Mouse (Mus musculus): Measurements from ENCODE around the gene Lamc1. TPM values are rescaled to one million over a fixed set of nuclear protein-coding genes. Genes with fewer than 3 reads are reported as not detected.

The Lamc1 gene
- polyA plus RNA-seq, 1 experiment from 2014 or later, result 126 TPM

DNA sequence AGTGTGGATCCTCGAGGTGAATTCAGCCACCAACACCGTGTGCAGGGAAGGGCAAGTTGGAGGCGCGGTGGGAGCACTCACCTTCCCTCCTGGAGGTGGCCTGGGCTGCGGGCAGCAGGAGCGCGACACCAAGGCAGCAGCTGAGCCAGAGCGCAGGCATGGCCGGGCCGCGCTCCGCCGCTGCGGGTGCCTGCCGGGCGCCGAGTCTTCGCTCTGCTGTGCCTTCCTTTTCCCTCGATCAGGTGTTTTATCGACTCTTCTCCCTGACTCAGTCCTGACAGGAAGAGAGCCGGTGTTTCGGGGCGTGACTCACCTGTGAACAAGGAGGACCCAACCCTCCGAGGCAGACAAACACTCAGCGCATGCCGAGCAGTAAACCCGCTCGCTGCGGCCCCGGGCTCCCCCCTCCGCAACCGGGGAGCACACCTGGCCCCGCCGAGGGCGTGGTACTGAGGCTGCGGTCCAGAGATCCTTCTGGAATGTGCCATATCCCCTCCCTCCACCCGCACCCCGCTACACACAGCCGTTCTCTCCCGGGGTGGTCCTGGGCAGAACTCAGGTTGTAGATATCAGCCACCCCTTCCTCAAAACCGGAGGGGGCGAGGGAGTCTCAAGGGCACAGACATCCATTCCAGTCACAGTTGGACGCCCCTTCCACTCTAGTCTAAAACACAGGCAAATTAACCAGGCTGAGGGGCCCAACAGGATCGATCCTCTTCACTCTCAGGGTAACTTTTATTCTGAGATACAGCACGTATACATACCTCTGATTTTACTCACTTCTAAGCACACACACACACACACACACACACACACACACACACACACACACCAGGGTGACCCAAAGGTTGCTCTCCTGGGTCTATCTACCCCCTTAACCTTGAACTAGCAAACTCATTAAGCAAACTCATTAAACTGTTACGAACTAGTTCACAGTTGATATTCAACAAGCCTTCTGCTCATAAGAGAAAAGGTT is 146.5 kb downstream of the Lamc1 start, which contains the start of gene Lamc2:
Lamc2 (minus strand) TSS at position 620 of the 976 bp plus-strand sequence.
- H3K27me3 ChIP-seq (ENCODE audit: control insufficient read depth, insufficient read depth, low read depth, low read length), result peaks cover 5% of the 10 kb centered on the region; the same call in 1 of the 2 replicates
- peaks cover 2% of the 10 kb centered on the region; the same call in 1 of the 2 replicates for H3K36me3 ChIP-seq (ENCODE audit: control insufficient read depth, insufficient read depth, low read length)
- ATAC-seq (ENCODE audit: low read depth), result peak; percentile 90
- H3K4me1 ChIP-seq (replicated peaks; ENCODE audit: control insufficient read depth, insufficient read depth, low read length), result peaks cover 11% of the 10 kb centered on the region
- no peaks in the 10 kb centered on the region for H3K9me3 ChIP-seq (ENCODE audit: control insufficient read depth, low read length)
- H3K9ac ChIP-seq (ENCODE audit: low read length), result peak within 1 kb of the TSS; percentile 73
- H3K27ac ChIP-seq (ENCODE audit: low read length), result peak within 1 kb of the TSS; percentile 79
- peak within 1 kb of the TSS; percentile 74 for H3K4me2 ChIP-seq (ENCODE audit: low read depth, low read length)
- 4% methylated on average over 46 of the region's 46 CpGs for WGBS
- peak within 1 kb of the TSS; percentile 62 for H3K4me3 ChIP-seq (ENCODE audit: low read length)

DNA sequence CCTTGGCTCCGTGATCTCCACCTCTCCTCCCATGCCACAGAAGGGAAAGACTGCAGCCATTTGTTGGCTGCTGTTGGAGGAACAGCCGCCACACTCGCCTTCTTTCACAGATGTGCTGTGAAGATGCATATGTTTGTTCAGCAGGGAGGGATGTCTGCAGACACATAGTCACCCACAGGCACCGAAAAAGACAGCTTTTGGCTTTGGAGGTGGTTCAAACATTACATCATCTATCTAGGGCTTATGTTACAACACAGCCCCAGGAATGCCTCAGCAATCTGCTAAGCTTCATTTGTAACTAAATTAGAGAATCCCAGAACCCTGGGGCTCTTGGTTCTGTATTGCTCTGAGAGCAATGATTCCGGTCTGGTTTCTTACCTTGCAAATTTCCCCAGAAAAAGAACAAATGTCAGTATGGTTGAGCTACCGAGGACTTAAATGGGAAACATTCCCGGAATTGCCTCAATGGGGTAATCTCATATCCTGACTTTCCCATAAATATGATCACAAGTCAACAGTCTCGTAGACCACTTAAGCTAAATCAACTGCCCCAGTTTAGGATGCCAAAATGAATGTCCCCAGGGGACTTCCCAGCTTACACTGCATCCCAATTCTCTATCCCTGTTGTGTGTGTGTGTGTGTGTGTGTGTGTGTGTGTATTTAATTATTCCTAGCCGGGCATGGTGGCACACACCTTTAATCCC is 151.8 kb downstream of the Lamc1 start:
- Histone ChIP-seq H3K4me2 (ENCODE audit: low read depth, low read length) (no peak overlapping the region), H3K4me3 (ENCODE audit: low read length) (no peak overlapping the region), H3K9ac (ENCODE audit: low read length) (no peak overlapping the region), H3K4me1 (replicated peaks; ENCODE audit: control insufficient read depth, insufficient read depth, low read length) (peaks cover 5% of the 10 kb centered on the region), H3K27me3 (ENCODE audit: control insufficient read depth, insufficient read depth, low read depth, low read length) (no peaks in the 10 kb centered on the region), H3K36me3 (ENCODE audit: control insufficient read depth, insufficient read depth, low read length) (peaks cover 2% of the 10 kb centered on the region; the same call in 1 of the 2 replicates), H3K27ac (ENCODE audit: low read length) (no peak overlapping the region), H3K9me3 (ENCODE audit: control insufficient read depth, low read length) (no peaks in the 10 kb centered on the region)
- 52% methylated on average over 9 of the region's 9 CpGs for WGBS
- ATAC-seq (ENCODE audit: low read depth), result peak; percentile 75

DNA sequence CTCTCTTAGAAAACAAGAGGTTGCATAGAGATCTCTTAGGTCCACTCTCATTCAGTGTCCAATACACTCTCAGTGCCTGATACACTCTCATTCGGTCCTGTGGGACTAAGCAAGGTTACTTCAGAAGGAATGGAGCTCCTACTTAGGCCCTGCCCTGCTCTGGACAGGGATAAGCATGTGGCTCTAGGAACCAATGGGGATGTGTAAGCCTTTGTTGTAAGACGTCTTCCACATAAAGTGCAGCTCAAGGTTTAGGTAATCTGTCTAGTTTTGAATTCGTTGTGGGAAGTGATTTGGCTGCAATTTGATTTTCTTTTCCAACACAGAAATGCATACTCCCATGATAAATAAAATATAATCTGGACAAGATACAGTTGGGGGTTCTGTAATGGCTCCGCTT is 152.4 kb downstream of the Lamc1 start:
- Histone ChIP-seq H3K27ac (ENCODE audit: low read length) (no peak overlapping the region), H3K36me3 (ENCODE audit: control insufficient read depth, insufficient read depth, low read length) (peaks cover 2% of the 10 kb centered on the region; the same call in 1 of the 2 replicates), H3K4me1 (replicated peaks; ENCODE audit: control insufficient read depth, insufficient read depth, low read length) (peaks cover 2% of the 10 kb centered on the region; the same call in 1 of the 2 replicates), H3K27me3 (ENCODE audit: control insufficient read depth, insufficient read depth, low read depth, low read length) (no peaks in the 10 kb centered on the region), H3K9ac (ENCODE audit: low read length) (no peak overlapping the region), H3K4me3 (ENCODE audit: low read length) (no peak overlapping the region), H3K9me3 (ENCODE audit: control insufficient read depth, low read length) (no peaks in the 10 kb centered on the region), H3K4me2 (ENCODE audit: low read depth, low read length) (no peak overlapping the region)
- WGBS, result 62% methylated on average over 4 of the region's 4 CpGs
- ATAC-seq (ENCODE audit: low read depth), result no peak

DNA sequence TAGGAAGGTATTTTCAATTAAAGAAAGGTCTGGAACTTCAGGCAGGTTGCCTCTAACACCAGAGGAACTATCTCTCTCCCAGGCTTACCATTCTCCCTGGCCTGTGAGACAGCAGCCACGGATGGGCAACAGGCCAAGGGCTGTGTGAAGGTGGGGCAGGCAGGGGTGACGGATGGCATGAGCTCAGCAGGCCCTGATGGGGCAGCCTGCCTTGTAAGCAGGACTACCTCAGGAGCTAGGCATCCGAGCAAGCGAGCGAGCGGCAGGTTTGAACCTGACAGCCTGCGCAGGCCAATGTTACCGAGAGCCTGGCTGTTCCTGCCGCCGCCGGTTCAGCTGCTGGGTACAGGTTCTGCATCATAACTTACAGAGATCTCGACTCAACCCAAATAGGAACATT is 157.8 kb downstream of the Lamc1 start:
- ATAC-seq (ENCODE audit: low read depth), result peak; percentile 53; the same call in 1 of the 2 replicates
- 0 out of 2 replicates have a peak overlapping the region, but pooled peaks have one; percentile 32 for H3K27ac ChIP-seq (ENCODE audit: low read length)

DNA sequence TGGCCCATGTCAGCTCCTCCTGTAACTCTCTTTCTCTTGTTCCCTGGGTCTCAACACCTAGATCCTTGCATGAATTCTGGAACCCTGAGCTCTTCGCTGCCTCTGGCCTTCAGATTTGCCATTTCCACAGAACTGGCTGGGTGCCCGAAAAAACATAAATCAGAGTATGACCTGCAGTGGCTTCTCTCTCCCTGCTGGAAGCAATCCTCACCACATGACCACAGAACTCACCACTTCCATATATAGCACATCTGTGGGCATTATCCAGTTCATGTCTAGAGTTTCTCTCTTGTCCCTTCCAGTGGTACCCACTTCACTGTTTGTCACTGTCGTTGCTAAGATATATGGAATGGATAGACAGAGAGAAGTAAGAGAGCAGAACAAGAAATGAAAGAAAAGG is 159.3 kb downstream of the Lamc1 start:
- no peak overlapping the region for H3K4me3 ChIP-seq (ENCODE audit: low read length)
- H3K27ac ChIP-seq (ENCODE audit: low read length), result peak overlapping the region; percentile 92
- peak; percentile 46; the same call in 1 of the 2 replicates for ATAC-seq (ENCODE audit: low read depth)
- no peak overlapping the region for H3K4me2 ChIP-seq (ENCODE audit: low read depth, low read length)
- H3K4me1 ChIP-seq (replicated peaks; ENCODE audit: control insufficient read depth, insufficient read depth, low read length), result peaks cover 24% of the 10 kb centered on the region
- 30% methylated on average over 3 of the region's 3 CpGs for WGBS
- no peaks in the 10 kb centered on the region for H3K27me3 ChIP-seq (ENCODE audit: control insufficient read depth, insufficient read depth, low read depth, low read length)
- no peak overlapping the region for H3K9ac ChIP-seq (ENCODE audit: low read length)
- H3K36me3 ChIP-seq (ENCODE audit: control insufficient read depth, insufficient read depth, low read length), result no peaks in the 10 kb centered on the region
- H3K9me3 ChIP-seq (ENCODE audit: control insufficient read depth, low read length), result no peaks in the 10 kb centered on the region

More for the DNA sequence above, 157.8 kb downstream of the Lamc1 start:
- Histone ChIP-seq H3K4me3 (ENCODE audit: low read length) (no peak overlapping the region), H3K4me2 (ENCODE audit: low read depth, low read length) (no peak overlapping the region), H3K36me3 (ENCODE audit: control insufficient read depth, insufficient read depth, low read length) (no peaks in the 10 kb centered on the region), H3K9me3 (ENCODE audit: control insufficient read depth, low read length) (no peaks in the 10 kb centered on the region), H3K27me3 (ENCODE audit: control insufficient read depth, insufficient read depth, low read depth, low read length) (no peaks in the 10 kb centered on the region), H3K4me1 (replicated peaks; ENCODE audit: control insufficient read depth, insufficient read depth, low read length) (peaks cover 24% of the 10 kb centered on the region), H3K9ac (ENCODE audit: low read length) (peak overlapping the region; percentile 24; the same call in 1 of the 2 replicates)
- WGBS, result 52% methylated on average over 12 of the region's 12 CpGs

DNA sequence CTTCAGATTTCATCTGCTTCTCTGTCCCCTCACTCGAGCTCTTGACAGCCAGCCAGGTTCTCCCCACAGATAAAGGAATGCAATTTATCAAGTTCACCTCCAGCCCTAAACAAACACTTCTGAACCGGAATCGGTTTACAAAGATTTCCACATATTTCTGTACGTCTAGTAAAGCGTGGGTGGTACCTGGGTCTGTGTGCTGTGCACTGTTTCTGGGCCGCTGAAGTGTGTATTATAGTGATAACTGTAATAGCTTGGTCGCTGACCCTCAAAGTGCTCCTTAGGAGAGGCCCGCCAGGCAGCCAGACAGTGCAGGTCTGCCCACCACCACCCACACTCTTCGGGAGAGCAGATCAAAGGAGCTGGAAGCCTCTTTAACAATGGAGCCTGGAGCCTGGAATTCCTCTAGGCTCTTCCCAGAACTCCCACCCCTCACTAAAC is 160.3 kb downstream of the Lamc1 start:
- H3K4me3 ChIP-seq (ENCODE audit: low read length), result 0 out of 2 replicates have a peak overlapping the region, but pooled peaks have one; percentile 4
- no peaks in the 10 kb centered on the region for H3K36me3 ChIP-seq (ENCODE audit: control insufficient read depth, insufficient read depth, low read length)
- WGBS, result 1% methylated on average over 9 of the region's 9 CpGs
- peak overlapping the region; percentile 92 for H3K27ac ChIP-seq (ENCODE audit: low read length)
- peak overlapping the region; percentile 44 for H3K9ac ChIP-seq (ENCODE audit: low read length)
- ATAC-seq (ENCODE audit: low read depth), result peak; percentile 92
- H3K9me3 ChIP-seq (ENCODE audit: control insufficient read depth, low read length), result no peaks in the 10 kb centered on the region
- peak overlapping the region; percentile 39 for H3K4me2 ChIP-seq (ENCODE audit: low read depth, low read length)
- H3K27me3 ChIP-seq (ENCODE audit: control insufficient read depth, insufficient read depth, low read depth, low read length), result no peaks in the 10 kb centered on the region
- H3K4me1 ChIP-seq (replicated peaks; ENCODE audit: control insufficient read depth, insufficient read depth, low read length), result peaks cover 24% of the 10 kb centered on the region

DNA sequence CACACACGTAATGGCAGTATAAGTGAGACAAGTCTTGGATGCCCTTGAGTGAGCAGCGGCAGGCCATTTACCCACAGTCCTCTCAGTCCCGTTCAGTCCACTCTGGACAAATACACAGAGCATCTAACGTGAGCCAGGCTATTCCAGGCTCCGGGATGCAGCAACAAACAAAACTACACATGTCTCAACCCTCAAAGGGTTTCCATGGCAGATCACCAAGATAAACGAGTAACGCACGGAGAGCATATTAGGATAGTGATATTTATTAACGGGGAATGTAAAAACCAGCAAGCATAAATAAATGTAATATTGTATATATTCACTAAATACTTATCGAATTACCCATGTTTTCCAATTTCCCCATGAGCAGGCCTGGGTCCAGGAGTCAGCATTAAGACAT is 161.6 kb downstream of the Lamc1 start:
- H3K27ac ChIP-seq (ENCODE audit: low read length), result no peak overlapping the region

More for the DNA sequence above, 161.6 kb downstream of the Lamc1 start:
- Histone ChIP-seq H3K36me3 (ENCODE audit: control insufficient read depth, insufficient read depth, low read length) (no peaks in the 10 kb centered on the region), H3K4me2 (ENCODE audit: low read depth, low read length) (no peak overlapping the region), H3K9me3 (ENCODE audit: control insufficient read depth, low read length) (no peaks in the 10 kb centered on the region), H3K27me3 (ENCODE audit: control insufficient read depth, insufficient read depth, low read depth, low read length) (no peaks in the 10 kb centered on the region), H3K4me3 (ENCODE audit: low read length) (no peak overlapping the region), H3K9ac (ENCODE audit: low read length) (no peak overlapping the region), H3K4me1 (replicated peaks; ENCODE audit: control insufficient read depth, insufficient read depth, low read length) (peaks cover 24% of the 10 kb centered on the region)
- 52% methylated on average over 10 of the region's 10 CpGs for WGBS
- ATAC-seq (ENCODE audit: low read depth), result no peak

Data from lung, embryonic 16.5 days (tissue).